ENCODE assay signal across 25 mouse cellular contexts in the genomic region with DNA sequence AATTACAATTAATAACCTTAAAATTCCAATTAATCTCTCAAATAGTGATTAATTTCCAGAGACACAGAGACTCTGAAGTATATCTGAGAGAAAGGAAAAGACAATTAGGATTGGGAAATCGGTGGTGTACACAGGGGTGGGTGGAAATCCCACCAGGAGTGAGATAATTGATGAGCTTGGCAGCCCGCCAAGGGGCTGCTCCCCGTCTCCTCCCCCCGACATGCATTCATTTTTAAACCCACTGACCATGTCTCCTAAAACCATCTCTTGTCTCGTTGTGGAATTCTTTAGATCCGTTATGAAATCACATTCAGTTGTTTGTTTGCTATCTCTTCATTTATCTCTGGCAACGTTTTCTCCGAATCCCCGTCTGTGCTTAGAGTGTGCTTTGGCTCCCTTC. TPM values are rescaled to one million over a fixed set of nuclear protein-coding genes. Genes with fewer than 3 reads are reported as not detected.
DNase-seq lines count a peak whose midpoint lies in the region; ATAC-seq and TF ChIP-seq lines count a peak whose summit lies in the region.
"Had no signal": no experiment of that assay in that cellular context is flagged by ENCODE, and none has a peak within 500 bp of the region (broad histone marks: within the 10 kb centered on the region; RNA-seq: fewer than 3 reads in every experiment).

No protein-coding gene starts in this region.

- H3K4me3 ChIP-seq in forebrain, embryonic 16.5 days (replicated peaks; ENCODE audit: low read length) = no peak overlapping the region
- H3K4me3 ChIP-seq in forebrain, postnatal 0 days (ENCODE audit: low read depth, low read length) = no peak overlapping the region
- H3K4me3 ChIP-seq in hindbrain, postnatal 0 days (ENCODE audit: low read length) = no peak overlapping the region
- H3K4me3 ChIP-seq in hindbrain, embryonic 13.5 days = no peak overlapping the region
- no peak overlapping the region for H3K4me3 ChIP-seq in lung, embryonic 15.5 days
- no peak overlapping the region for H3K4me3 ChIP-seq in stomach, embryonic 16.5 days (replicated peaks; ENCODE audit: low read length)
- H3K4me3 ChIP-seq: embryonic facial prominence, embryonic 13.5 days; erythroblast, embryonic 14.5 days; intestine, embryonic 15.5 days; left cerebral cortex, adult 2 months; limb, embryonic 10.5 days; liver, embryonic 15.5 days; midbrain, embryonic 12.5 days; neural tube, embryonic 12.5 days had no signal

- no peak for ATAC-seq in forebrain, embryonic 16.5 days
- no peak for ATAC-seq in forebrain, postnatal 0 days
- no peak for ATAC-seq in hindbrain, postnatal 0 days
- no peak for ATAC-seq in hindbrain, embryonic 13.5 days (ENCODE audit: low FRiP score)
- no peak for ATAC-seq in lung, embryonic 15.5 days (ENCODE audit: borderline replicate concordance, extremely low read depth, low FRiP score, low TSS enrichment)
- no peak for ATAC-seq in stomach, embryonic 16.5 days (ENCODE audit: insufficient read depth, low FRiP score)
- ATAC-seq: intestine, embryonic 15.5 days; Patski had no signal

- H3K9me3 ChIP-seq in forebrain, embryonic 16.5 days (ENCODE audit: control insufficient read depth, low read length) = 0 out of 2 replicates have a peak, but pooled peaks cover 2% of the 10 kb centered on the region
- H3K9me3 ChIP-seq in forebrain, postnatal 0 days (ENCODE audit: low read length) = no peaks in the 10 kb centered on the region
- no peaks in the 10 kb centered on the region for H3K9me3 ChIP-seq in hindbrain, postnatal 0 days (ENCODE audit: low read length)
- no peaks in the 10 kb centered on the region for H3K9me3 ChIP-seq in hindbrain, embryonic 13.5 days
- H3K9me3 ChIP-seq in lung, embryonic 15.5 days = no peaks in the 10 kb centered on the region
- no peaks in the 10 kb centered on the region for H3K9me3 ChIP-seq in stomach, embryonic 16.5 days (replicated peaks; ENCODE audit: control insufficient read depth, low read length)
- H3K9me3 ChIP-seq: embryonic facial prominence, embryonic 13.5 days; intestine, embryonic 15.5 days; limb, embryonic 10.5 days; liver, embryonic 15.5 days; midbrain, embryonic 12.5 days; neural tube, embryonic 12.5 days had no signal

- H3K27me3 ChIP-seq in forebrain, embryonic 16.5 days (replicated peaks; ENCODE audit: control insufficient read depth, insufficient read depth, low read length) = no peaks in the 10 kb centered on the region
- no peaks in the 10 kb centered on the region for H3K27me3 ChIP-seq in forebrain, postnatal 0 days (ENCODE audit: insufficient read depth, low read length)
- H3K27me3 ChIP-seq in hindbrain, postnatal 0 days (ENCODE audit: insufficient read depth, low read length) = no peaks in the 10 kb centered on the region
- H3K27me3 ChIP-seq in hindbrain, embryonic 13.5 days = no peaks in the 10 kb centered on the region
- H3K27me3 ChIP-seq in lung, embryonic 15.5 days = peaks cover 43% of the 10 kb centered on the region
- H3K27me3 ChIP-seq in stomach, embryonic 16.5 days (ENCODE audit: control insufficient read depth, insufficient read depth, low read length) = no peaks in the 10 kb centered on the region
- H3K27me3 ChIP-seq: CH12.LX; embryonic facial prominence, embryonic 13.5 days; intestine, embryonic 15.5 days; liver, embryonic 15.5 days; midbrain, embryonic 12.5 days; neural tube, embryonic 12.5 days; Patski had no signal

- no peaks in the 10 kb centered on the region for H3K36me3 ChIP-seq in forebrain, embryonic 16.5 days (ENCODE audit: control insufficient read depth, insufficient read depth)
- H3K36me3 ChIP-seq in forebrain, postnatal 0 days (ENCODE audit: insufficient read depth) = no peaks in the 10 kb centered on the region
- H3K36me3 ChIP-seq in hindbrain, postnatal 0 days (ENCODE audit: insufficient read depth, low read length) = no peaks in the 10 kb centered on the region
- no peaks in the 10 kb centered on the region for H3K36me3 ChIP-seq in hindbrain, embryonic 13.5 days
- H3K36me3 ChIP-seq in lung, embryonic 15.5 days = no peaks in the 10 kb centered on the region
- H3K36me3 ChIP-seq in stomach, embryonic 16.5 days (ENCODE audit: control insufficient read depth, insufficient read depth, low read length) = no peaks in the 10 kb centered on the region
- H3K36me3 ChIP-seq: embryonic facial prominence, embryonic 13.5 days; G1E; intestine, embryonic 15.5 days; limb, embryonic 10.5 days; liver, embryonic 15.5 days; midbrain, embryonic 12.5 days; neural tube, embryonic 12.5 days had no signal

- peaks cover 10% of the 10 kb centered on the region for H3K4me1 ChIP-seq in forebrain, embryonic 16.5 days (replicated peaks; ENCODE audit: control insufficient read depth, insufficient read depth, low read length)
- H3K4me1 ChIP-seq in forebrain, postnatal 0 days (ENCODE audit: insufficient read depth) = 0 out of 2 replicates have a peak, but pooled peaks cover under 1% of the 10 kb centered on the region
- H3K4me1 ChIP-seq in hindbrain, postnatal 0 days (ENCODE audit: insufficient read depth, low read length) = no peaks in the 10 kb centered on the region
- peaks cover 23% of the 10 kb centered on the region for H3K4me1 ChIP-seq in hindbrain, embryonic 13.5 days (replicated peaks)
- peaks cover 47% of the 10 kb centered on the region for H3K4me1 ChIP-seq in lung, embryonic 15.5 days
- H3K4me1 ChIP-seq in stomach, embryonic 16.5 days (ENCODE audit: control insufficient read depth, insufficient read depth, low read length) = peaks cover 27% of the 10 kb centered on the region

- no peak overlapping the region for H3K9ac ChIP-seq in forebrain, embryonic 16.5 days (replicated peaks; ENCODE audit: low read depth, low read length)
- H3K9ac ChIP-seq in forebrain, postnatal 0 days = no peak overlapping the region
- H3K9ac ChIP-seq in hindbrain, postnatal 0 days (replicated peaks; ENCODE audit: low read length) = no peak overlapping the region
- no peak overlapping the region for H3K9ac ChIP-seq in hindbrain, embryonic 13.5 days
- no peak overlapping the region for H3K9ac ChIP-seq in lung, embryonic 15.5 days
- H3K9ac ChIP-seq in stomach, embryonic 16.5 days (ENCODE audit: low read length) = no peak overlapping the region
- H3K9ac ChIP-seq: embryonic facial prominence, embryonic 13.5 days; intestine, embryonic 15.5 days; liver, embryonic 15.5 days; midbrain, embryonic 12.5 days; neural tube, embryonic 12.5 days had no signal

- no peak overlapping the region for H3K27ac ChIP-seq in forebrain, embryonic 16.5 days (ENCODE audit: low read length)
- no peak overlapping the region for H3K27ac ChIP-seq in forebrain, postnatal 0 days (ENCODE audit: low read depth, low read length)
- H3K27ac ChIP-seq in hindbrain, postnatal 0 days = no peak overlapping the region
- no peak overlapping the region for H3K27ac ChIP-seq in hindbrain, embryonic 13.5 days
- 0 out of 2 replicates have a peak overlapping the region, but pooled peaks have one; percentile 6 for H3K27ac ChIP-seq in lung, embryonic 15.5 days
- H3K27ac ChIP-seq in stomach, embryonic 16.5 days (ENCODE audit: low read length) = no peak overlapping the region
- H3K27ac ChIP-seq: embryonic facial prominence, embryonic 13.5 days; intestine, embryonic 15.5 days; kidney, postnatal 0 days; left cerebral cortex, adult 2 months; limb, embryonic 10.5 days; liver, embryonic 15.5 days; midbrain, embryonic 12.5 days; neural tube, embryonic 12.5 days had no signal

- no peak for DNase-seq in forebrain, postnatal 0 days
- no peak for DNase-seq in hindbrain, postnatal 0 days (ENCODE audit: low spot score)
- no peak for DNase-seq in lung, postnatal 36 days
- DNase-seq: adrenal gland, postnatal 36 days; B cell, adult 2 months; cerebellum, adult 11 months; gastrocnemius, postnatal 25 days; liver; lung, postnatal 10 days had no signal

- 21% methylated on average over 9 of the region's 9 CpGs for WGBS in forebrain, embryonic 16.5 days
- WGBS in forebrain, postnatal 0 days = 16% methylated on average over 9 of the region's 9 CpGs
- WGBS in hindbrain, postnatal 0 days = 17% methylated on average over 9 of the region's 9 CpGs
- 27% methylated on average over 9 of the region's 9 CpGs for WGBS in hindbrain, embryonic 13.5 days
- 10% methylated on average over 9 of the region's 9 CpGs for WGBS in lung, embryonic 15.5 days
- WGBS in stomach, embryonic 16.5 days = 23% methylated on average over 9 of the region's 9 CpGs

- TF ChIP-seq CTCF in forebrain, postnatal 0 days (IDR thresholded peaks at IDR 0.05; ENCODE audit: low read depth) = no peak
- TF ChIP-seq CTCF in hindbrain, postnatal 0 days (IDR thresholded peaks at IDR 0.05; ENCODE audit: low read depth) = no peak

- H3K4me2 ChIP-seq in forebrain, embryonic 16.5 days (ENCODE audit: low read length) = peak overlapping the region; percentile 12; the same call in 1 of the 2 replicates
- H3K4me2 ChIP-seq in forebrain, postnatal 0 days (ENCODE audit: low read depth) = no peak overlapping the region
- H3K4me2 ChIP-seq in hindbrain, postnatal 0 days (ENCODE audit: low read depth, low read length) = peak overlapping the region; percentile 21
- H3K4me2 ChIP-seq in hindbrain, embryonic 13.5 days = no peak overlapping the region
- peak overlapping the region; percentile 0; the same call in 1 of the 2 replicates for H3K4me2 ChIP-seq in lung, embryonic 15.5 days
- peak overlapping the region; percentile 20; the same call in 1 of the 2 replicates for H3K4me2 ChIP-seq in stomach, embryonic 16.5 days (ENCODE audit: low read depth, low read length)
- H3K4me2 ChIP-seq: embryonic facial prominence, embryonic 13.5 days; intestine, embryonic 15.5 days; liver, embryonic 15.5 days; midbrain, embryonic 12.5 days; neural tube, embryonic 12.5 days had no signal

RNA-seq across cellular contexts. Expression of a gene that starts 22.0 kb away (rescaled TPM):
- polyA plus RNA-seq in forebrain, embryonic 16.5 days (2015; fragmentation: Nextera tagmentation; extraction: Ambion mirVana) = 42.0 and 45.0 TPM in 2 replicates
- total RNA-seq in forebrain, postnatal 0 days (2014; rRNA removed) = 43.9 and 49.4 TPM in 2 replicates
- polyA plus RNA-seq in forebrain, postnatal 0 days (2015; fragmentation: Nextera tagmentation; extraction: Ambion mirVana) = 28.7 and 33.3 TPM in 2 replicates
- total RNA-seq in hindbrain, postnatal 0 days (2014; rRNA removed) = 35.4 and 43.8 TPM in 2 replicates
- 19.8 and 21.2 TPM in 2 replicates for polyA plus RNA-seq in hindbrain, postnatal 0 days (2015; fragmentation: Nextera tagmentation; extraction: Ambion mirVana)
- polyA plus RNA-seq in hindbrain, embryonic 13.5 days (2015; fragmentation: Nextera tagmentation; extraction: Ambion mirVana) = 29.6 and 31.5 TPM in 2 replicates
- 13.0 and 13.6 TPM in 2 replicates for polyA plus RNA-seq in lung, embryonic 15.5 days (2015; fragmentation: Nextera tagmentation; extraction: Ambion mirVana)
- polyA plus RNA-seq in stomach, embryonic 16.5 days (2015; fragmentation: Nextera tagmentation; extraction: Ambion mirVana) = 16.2 and 17.8 TPM in 2 replicates
- total RNA-seq: CH12.LX had no signal
- polyA plus RNA-seq: erythroblast, embryonic 14.5 days; G1E had no signal

Comparison
In these comparisons a context has a peak if more than half of its experiments do, and no peak if none do; other contexts are left out.
1. H3K4me2 ChIP-seq: peak in forebrain, embryonic 16.5 days (single experiment), hindbrain, postnatal 0 days (single experiment), lung, embryonic 15.5 days (single experiment) and stomach, embryonic 16.5 days (single experiment); none in forebrain, postnatal 0 days (single experiment) and hindbrain, embryonic 13.5 days (single experiment).